Mouse (Mus musculus) adrenal gland, postnatal 10 days (tissue): ENCODE data around the gene Mfrp. TPM values are rescaled to one million over a fixed set of nuclear protein-coding genes. Genes with fewer than 3 reads are reported as not detected.

Source experiments
- DNase-seq: peaks from one replicate; pipeline ENCODE4 v3.0.0; 2021; ENCODE audit warnings: mixed read lengths
- total RNA-seq, 2 experiments: library from RNA; stranded (reverse); gene quantifications; 2 replicates each; pipeline ENCODE4 v1.2.3; 2021

Gene Mfrp
- total RNA-seq, 2 experiments from 2014 or later, result 0.30 TPM; not detected in 1

- DNase-seq, result peak; percentile 56
These were observed 29.2 kb downstream of the Mfrp start for GRCm38 (mm10) chr9:44130581-44131275.

GRCm38 (mm10) chr9:44131276-44131590 lies 29.7 kb downstream of the Mfrp start:
- DNase-seq, result no peak

DNA sequence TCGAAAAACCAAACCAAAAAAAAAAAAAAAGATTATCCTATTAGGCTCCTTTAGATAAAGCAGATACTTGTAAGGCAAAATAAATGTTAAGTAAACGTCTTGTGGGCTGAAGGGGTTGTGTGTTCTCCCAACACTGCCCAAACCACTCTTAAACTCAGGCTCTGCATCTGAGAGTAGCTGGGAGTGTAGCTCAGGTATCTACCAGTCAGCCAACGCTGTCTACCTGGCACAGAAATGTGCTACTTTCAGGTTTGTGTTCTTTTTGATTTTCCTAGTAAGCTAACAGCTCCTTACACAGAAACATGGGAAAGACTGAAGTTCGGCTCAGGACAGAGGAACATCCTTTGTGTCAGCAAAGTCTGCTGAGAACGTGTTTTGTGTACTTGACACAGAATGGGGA lies 30.7 kb downstream of the Mfrp start:
- DNase-seq, result no peak

DNA sequence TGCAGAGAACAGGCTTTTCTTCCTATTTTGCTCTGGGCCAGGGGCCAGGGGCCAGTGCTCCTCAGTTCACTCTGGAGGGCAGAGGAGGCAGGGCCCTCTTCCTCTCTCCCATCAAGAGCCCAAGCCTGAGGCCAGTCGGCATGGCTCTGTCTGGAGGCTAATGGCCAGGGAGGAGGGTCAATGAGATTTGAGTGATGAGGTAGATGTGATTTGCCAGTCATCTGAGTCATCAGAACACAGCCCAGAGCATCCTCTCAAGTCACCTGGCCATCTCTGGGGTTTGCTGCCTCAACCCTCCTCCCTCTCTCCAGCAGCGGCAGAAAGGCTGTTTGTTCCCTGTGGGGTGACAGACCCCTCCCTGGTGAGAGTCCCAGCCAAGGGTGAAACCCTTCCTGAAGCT lies 31.8 kb downstream of the Mfrp start:
- DNase-seq, result no peak

DNA sequence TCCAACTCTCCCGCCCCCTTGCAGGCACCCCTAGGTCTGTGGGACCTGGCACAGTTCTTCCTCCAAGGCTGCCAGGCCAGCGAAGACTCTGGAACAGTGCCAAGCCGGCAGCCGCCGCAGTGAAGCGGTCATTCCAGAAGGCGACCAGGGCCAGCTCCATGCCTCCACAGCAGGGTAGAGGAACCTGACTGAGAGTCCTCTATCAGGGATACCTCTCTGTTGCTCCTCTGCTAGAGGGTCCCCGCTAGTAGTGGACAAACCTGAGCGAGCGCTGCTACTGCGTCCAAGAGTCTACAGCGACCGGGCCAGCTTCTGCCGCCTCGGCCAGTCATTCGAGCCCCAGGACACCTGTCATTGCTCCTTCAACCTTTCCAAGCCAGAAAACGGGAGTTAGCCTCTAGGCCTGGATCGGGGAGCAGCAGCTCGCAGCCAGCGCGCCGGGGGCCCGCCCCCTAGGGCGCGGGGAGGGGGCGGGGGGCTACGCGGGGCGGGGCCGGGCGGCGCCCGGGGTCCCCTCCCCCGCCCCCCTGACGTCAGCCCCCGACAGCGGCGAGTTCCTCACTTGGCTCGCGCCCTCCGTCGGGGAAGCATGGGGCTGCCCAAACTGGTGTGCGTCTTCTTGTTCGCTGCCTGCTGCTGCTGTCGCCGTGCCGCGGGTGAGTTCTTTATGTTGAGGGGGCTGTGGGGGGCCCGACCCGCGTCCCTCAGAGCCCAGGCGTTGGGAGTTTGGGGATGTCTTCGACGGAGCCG lies 32.7 kb downstream of the Mfrp start, which contains the start of gene Mcam:
TSS of gene Mcam (plus strand) at position 369 of the 750 bp plus-strand sequence.
- DNase-seq, result peak; percentile 88

- peak; percentile 83 for DNase-seq
These were observed 33.6 kb downstream of the Mfrp start for GRCm38 (mm10) chr9:44134851-44135730.

GRCm38 (mm10) chr9:44135731-44136411 lies 34.3 kb downstream of the Mfrp start:
- DNase-seq, result no peak

DNA sequence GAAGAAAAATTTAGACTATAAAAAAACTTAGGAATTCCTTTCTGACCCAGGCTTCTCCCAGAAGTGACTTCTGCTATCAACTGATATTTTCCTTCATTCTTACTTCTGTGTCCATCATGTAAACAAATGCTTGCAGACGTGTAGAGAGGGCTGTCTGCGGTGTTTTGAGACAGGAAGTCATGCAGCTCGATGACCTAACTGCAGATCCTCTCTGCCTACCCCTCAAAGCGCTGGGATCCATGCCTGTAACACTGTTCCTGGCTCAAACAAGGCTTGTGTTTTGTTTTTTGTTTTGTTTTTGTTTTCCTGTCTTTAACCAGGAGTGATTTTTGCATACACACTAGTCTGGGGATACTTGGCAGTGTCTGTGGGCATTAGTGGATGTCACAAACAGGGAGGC lies 36.3 kb downstream of the Mfrp start:
- no peak for DNase-seq

DNA sequence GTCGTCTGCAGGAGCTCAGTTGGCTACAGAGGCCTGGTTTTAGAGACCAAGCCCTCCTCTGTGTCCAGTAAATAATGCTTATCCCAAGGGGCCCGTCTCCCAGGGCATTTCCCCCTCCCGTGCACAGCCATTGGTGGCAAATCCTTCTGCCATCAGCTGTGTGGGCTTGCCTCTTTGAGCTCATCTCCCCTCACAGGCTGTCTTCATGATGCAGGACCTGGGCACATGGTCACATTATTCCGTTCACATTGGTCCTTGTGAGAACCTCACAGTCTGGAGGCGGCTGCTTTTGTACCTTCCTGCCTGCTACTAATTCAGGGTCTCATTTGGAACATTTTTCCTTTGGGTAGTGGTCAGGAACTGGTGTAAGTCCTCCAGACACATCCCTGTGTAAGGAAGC lies 40.4 kb downstream of the Mfrp start:
- no peak for DNase-seq

GRCm38 (mm10) chr9:44143421-44143820 lies 41.9 kb downstream of the Mfrp start:
- DNase-seq, result no peak

DNA sequence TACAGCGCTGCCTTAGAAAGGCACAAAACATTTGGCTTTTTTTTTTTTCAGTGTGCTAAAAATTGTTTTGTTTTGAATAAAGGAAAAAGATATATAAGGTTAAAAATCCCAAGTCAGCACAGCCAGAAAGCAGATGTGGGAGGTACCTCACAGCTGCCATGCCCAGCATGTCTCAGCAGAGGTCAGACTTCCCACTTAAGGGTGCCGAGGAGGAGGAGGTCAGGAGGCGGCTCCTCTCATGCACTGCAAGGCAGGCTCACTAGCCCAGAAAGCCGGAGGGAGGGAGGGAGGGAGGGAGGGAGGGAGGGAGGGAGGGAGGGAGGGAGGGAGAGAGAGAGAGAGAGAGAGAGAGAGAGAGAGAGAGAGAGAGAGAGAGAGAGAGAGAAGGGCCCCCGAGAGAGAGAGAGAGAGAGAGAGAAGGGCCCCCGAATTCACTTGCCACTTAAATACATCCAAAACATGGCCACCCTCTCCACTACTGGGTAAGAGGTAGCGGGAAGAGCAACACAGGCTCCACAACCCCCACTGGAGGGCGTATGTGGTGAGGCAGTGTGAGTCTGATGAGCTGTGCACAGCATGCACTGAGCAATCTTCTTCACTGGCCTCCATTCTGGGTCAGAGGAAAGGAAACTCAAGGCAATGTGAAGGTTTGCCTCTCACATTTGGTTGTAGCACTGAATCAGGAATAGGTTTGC lies 42.6 kb downstream of the Mfrp start:
- DNase-seq, result peak; percentile 53

DNA sequence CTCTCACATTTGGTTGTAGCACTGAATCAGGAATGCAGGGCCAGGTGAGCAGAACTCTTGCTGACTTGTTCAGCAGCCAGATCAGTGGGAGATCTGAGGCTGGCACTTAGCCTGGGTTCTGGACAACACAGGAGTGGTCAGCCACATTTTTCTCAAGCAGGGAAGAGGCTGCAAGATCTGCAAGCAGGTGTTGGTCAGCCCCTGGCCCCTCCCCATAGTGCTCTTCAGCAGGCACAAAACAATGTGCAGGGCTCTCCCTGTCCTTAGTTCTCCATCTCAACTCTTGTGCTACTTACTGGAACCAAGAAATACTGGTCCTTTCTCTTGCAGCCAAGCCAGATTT lies 43.2 kb downstream of the Mfrp start:
- no peak for DNase-seq

- DNase-seq, result peak; percentile 45
These were observed 45.8 kb downstream of the Mfrp start for GRCm38 (mm10) chr9:44147290-44147689.

Other genes starting within 250 kb of the Mfrp start
- gene Thy1, start 58.3 kb upstream of the Mfrp start, total RNA-seq, result 10 to 100 TPM; 44.2 to 44.9 TPM
- 10 to 100 TPM; 36.4 to 52.2 TPM for gene Usp2, start 34.7 kb upstream of the Mfrp start, total RNA-seq
- 10 to 100 TPM; 16.7 to 21.9 TPM for gene C1qtnf5, start 5.5 kb downstream of the Mfrp start, total RNA-seq
- under 1 TPM in 1 of 2 experiments, not detected in 1; 0.51 TPM for gene Gm49380, start 11.8 kb downstream of the Mfrp start, total RNA-seq
- gene Rnf26, start 11.8 kb downstream of the Mfrp start, total RNA-seq, result 10 to 100 TPM; 29.3 to 35.5 TPM
- 100 to 1,000 TPM in 1 of 2 experiments, 10 to 100 TPM in 1; 85.0 to 114 TPM for gene Mcam, start 32.7 kb downstream of the Mfrp start, total RNA-seq
- gene Cbl, start 132.3 kb downstream of the Mfrp start, total RNA-seq, result 10 to 100 TPM; 28.2 to 32.4 TPM
- 1 to 10 TPM; 1.5 to 1.6 TPM for gene Ccdc153, start 138.9 kb downstream of the Mfrp start, total RNA-seq
- under 1 TPM in 1 of 2 experiments, not detected in 1; 0.48 TPM for gene Pdzd3, start 149.7 kb downstream of the Mfrp start, total RNA-seq
- 10 to 100 TPM; 23.1 to 30.6 TPM for gene Nlrx1, start 166.9 kb downstream of the Mfrp start, total RNA-seq
- 10 to 100 TPM; 15.0 to 23.1 TPM for gene Abcg4, start 186.9 kb downstream of the Mfrp start, total RNA-seq
- gene Hinfp, start 203.9 kb downstream of the Mfrp start, total RNA-seq, result 10 to 100 TPM; 17.3 to 24.4 TPM
- gene C2cd2l, start 218.6 kb downstream of the Mfrp start, total RNA-seq, result 10 to 100 TPM; 19.3 to 25.1 TPM
- gene Dpagt1, start 224.3 kb downstream of the Mfrp start, total RNA-seq, result 10 to 100 TPM; 25.2 to 27.7 TPM
- gene H2afx, start 233.0 kb downstream of the Mfrp start, total RNA-seq, result 10 to 100 TPM; 87.2 to 99.6 TPM
- gene Hmbs, start 242.5 kb downstream of the Mfrp start, total RNA-seq, result 100 to 1,000 TPM in 1 of 2 experiments, 10 to 100 TPM in 1; 86.7 to 101 TPM